Mouse (Mus musculus) ES-CJ7 (cell line): ENCODE measurements around the gene Gm3139.
"Not testable (repeated sequence)": the region's sequence is repeated elsewhere in the genome, so short reads cannot be mapped to it uniquely, and the experiment has no call there.

Experiments
- DNase-seq: peaks from one replicate; pipeline ENCODE4 v3.0.0; 2011; ENCODE audit warnings: low read depth, low spot score

Gm3139 gene

DNA sequence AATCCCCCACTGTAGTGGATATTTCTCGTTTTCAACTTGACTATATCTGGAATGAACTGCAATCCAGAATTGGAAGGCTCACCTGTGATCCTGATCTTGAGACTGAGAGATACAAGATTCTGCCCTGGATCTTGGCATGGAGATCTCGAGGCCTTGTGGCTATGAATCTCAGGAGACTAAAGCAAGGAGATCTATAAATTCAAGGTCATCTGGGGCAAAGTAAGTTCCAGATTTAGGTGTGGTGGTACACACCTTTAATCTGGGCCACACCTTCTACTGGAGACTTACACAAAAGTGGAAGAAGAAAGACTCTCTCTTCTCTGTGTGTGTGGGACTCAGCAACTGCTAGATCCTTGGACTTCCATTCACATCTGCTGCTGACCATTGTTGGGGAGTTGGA lies at the start of gene Gm3139:
Gene Gm3139, plus strand, starts transcription at position 301 of the 400 bp plus-strand sequence.
- DNase-seq, result not testable (repeated sequence)
